Mouse (Mus musculus): ENCODE data around the gene Zdbf2. TPM values are rescaled to one million over a fixed set of nuclear protein-coding genes. Genes with fewer than 3 reads are reported as not detected.

Zdbf2 gene
- total and polyA plus RNA-seq, 3 experiments, result 0.04 to 0.41 (median 0.29) TPM

DNA sequence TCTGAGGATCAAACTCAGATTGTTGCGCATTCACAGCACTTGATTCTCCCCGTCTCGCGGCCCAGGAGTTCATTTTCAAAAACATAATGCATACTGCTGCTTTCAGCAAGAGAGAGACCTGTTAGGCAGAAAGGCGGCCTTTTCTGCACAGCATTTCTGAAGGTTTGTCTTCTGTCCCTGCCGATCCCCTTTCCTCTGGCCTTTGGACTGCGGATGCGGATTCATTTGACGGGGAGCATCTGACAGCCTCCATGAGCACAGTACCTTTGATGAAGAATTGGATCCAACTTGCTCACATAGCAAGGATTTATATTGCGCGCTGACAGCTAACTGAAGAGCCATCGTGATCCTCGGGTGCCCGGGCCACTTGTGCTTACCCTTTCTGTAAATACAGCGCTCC is 6.3 kb upstream of the Zdbf2 start:
- H3K27ac ChIP-seq, result no peak overlapping the region
- TF ChIP-seq CTCF (IDR thresholded peaks at IDR 0.05) (no peak), EP300 (IDR thresholded peaks at IDR 0.05; ENCODE audit: insufficient read depth, low read depth, low read length) (no peak)
- WGBS, result 51% methylated on average over 15 of the region's 15 CpGs
- no peaks in the 10 kb centered on the region for H3K36me3 ChIP-seq (ENCODE audit: control insufficient read depth, insufficient read depth, low read length)
- no peaks in the 10 kb centered on the region for H3K4me1 ChIP-seq (ENCODE audit: control insufficient read depth, insufficient read depth, low read length)
- no peak overlapping the region for H3K9ac ChIP-seq (ENCODE audit: low read depth, low read length)
- peaks cover 9% of the 10 kb centered on the region for H3K27me3 ChIP-seq (ENCODE audit: control insufficient read depth, insufficient read depth, low read length)
- H3K4me3 ChIP-seq, result no peak overlapping the region
- H3K79me2 ChIP-seq (replicated peaks; ENCODE audit: control insufficient read depth, insufficient read depth, low read length), result no peaks in the 10 kb centered on the region
- DNase-seq, result no peak
- intact Hi-C loops (cut with DNase I), result no loop called here

DNA sequence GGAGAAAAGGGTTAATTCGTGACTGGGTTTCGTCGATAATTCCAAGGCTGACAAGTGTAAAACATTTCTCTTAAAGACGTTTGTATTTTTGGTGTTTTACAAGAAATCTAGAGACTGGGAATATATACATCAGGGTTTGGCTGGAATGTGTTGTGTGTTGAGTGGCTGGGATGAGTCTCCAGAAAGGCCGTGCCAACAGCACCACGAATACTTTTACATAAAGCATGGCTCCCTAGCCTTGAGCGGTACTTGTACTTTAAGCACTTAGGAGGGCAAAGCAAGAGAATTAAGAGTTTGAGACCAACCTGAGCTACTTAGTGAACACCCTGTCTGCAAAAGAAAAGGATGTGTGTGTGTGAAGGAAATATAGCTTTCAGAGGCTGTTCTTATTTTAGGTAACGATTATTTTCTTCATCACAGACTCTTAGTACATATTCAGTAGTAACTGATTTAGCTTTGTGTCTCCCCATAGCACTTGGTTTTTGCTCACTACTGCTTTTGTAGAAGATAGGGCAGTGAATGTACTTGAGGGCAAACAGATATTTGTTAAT is 865 bp upstream of the Zdbf2 start:
- H3K27ac ChIP-seq, result no peak overlapping the region
- WGBS, result 22% methylated on average over 8 of the region's 8 CpGs
- H3K36me3 ChIP-seq (ENCODE audit: control insufficient read depth, insufficient read depth, low read length), result no peaks in the 10 kb centered on the region
- intact Hi-C loops (cut with DNase I), result loop anchor here (10.0 kb wide), 1 partner anchor 213 kb away; no protein-coding TSS in a partner anchor
- no peak overlapping the region for H3K9ac ChIP-seq (ENCODE audit: low read depth, low read length)
- H3K79me2 ChIP-seq (replicated peaks; ENCODE audit: control insufficient read depth, insufficient read depth, low read length), result no peaks in the 10 kb centered on the region
- no peak for TF ChIP-seq EP300 (IDR thresholded peaks at IDR 0.05; ENCODE audit: insufficient read depth, low read depth, low read length)
- no peak for TF ChIP-seq CTCF (IDR thresholded peaks at IDR 0.05)
- no peak for TF ChIP-seq POLR2A (IDR thresholded peaks at IDR 0.05; ENCODE audit: insufficient read depth, low read depth, low read length)
- DNase-seq, result no peak
- no peak overlapping the region for H3K4me3 ChIP-seq
- H3K27me3 ChIP-seq (ENCODE audit: control insufficient read depth, insufficient read depth, low read length), result peaks cover 21% of the 10 kb centered on the region
- no peaks in the 10 kb centered on the region for H3K4me1 ChIP-seq (ENCODE audit: control insufficient read depth, insufficient read depth, low read length)

DNA sequence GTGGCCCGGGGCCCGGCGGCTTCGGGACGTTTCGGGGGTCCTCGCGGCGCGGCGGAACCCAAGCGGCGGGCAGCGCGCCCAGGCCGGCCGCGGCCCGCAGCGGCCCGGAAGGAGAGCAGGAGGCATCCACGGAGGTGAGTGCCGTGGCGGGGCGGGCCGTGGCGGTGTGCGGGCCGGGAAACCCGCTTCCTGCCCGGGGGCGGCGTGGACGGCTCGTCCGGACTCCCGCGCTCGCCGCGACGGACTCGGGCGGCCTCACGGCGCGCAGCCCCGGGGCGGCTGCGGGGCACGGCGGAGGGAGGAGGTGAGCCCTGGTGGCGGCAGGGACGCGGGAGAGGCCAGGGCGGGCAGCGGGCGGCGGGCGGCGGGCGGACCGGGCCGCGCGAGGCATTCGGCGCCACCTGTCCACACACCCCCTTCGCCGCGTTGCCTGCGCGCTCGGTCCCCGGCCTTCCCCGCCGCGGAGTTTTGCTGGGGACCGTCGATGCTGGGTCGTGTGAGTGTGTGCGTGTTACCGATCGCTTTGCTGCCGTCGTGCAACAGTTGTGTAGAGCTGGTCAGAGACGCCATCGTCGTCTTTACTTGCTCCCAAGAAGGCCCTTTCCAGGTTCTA is 380 bp downstream of the Zdbf2 start:
- no peak for DNase-seq
- intact Hi-C loops (cut with DNase I), result loop anchor here (10.0 kb wide), 1 partner anchor 211 kb away; no protein-coding TSS in a partner anchor
- TF ChIP-seq CTCF (IDR thresholded peaks at IDR 0.05), result no peak
- TF ChIP-seq POLR2A (IDR thresholded peaks at IDR 0.05; ENCODE audit: insufficient read depth, low read depth, low read length), result no peak
- TF ChIP-seq EP300 (IDR thresholded peaks at IDR 0.05; ENCODE audit: insufficient read depth, low read depth, low read length), result no peak
- no peak overlapping the region for H3K4me3 ChIP-seq
- no peak overlapping the region for H3K27ac ChIP-seq
- H3K79me2 ChIP-seq (replicated peaks; ENCODE audit: control insufficient read depth, insufficient read depth, low read length), result no peaks in the 10 kb centered on the region
- 2% methylated on average over 64 of the region's 89 CpGs for WGBS
- H3K9ac ChIP-seq (ENCODE audit: low read depth, low read length), result 0 out of 2 replicates have a peak overlapping the region, but pooled peaks have one; percentile 21
- peaks cover 20% of the 10 kb centered on the region for H3K27me3 ChIP-seq (ENCODE audit: control insufficient read depth, insufficient read depth, low read length)
- no peaks in the 10 kb centered on the region for H3K36me3 ChIP-seq (ENCODE audit: control insufficient read depth, insufficient read depth, low read length)
- no peaks in the 10 kb centered on the region for H3K4me1 ChIP-seq (ENCODE audit: control insufficient read depth, insufficient read depth, low read length)

DNA sequence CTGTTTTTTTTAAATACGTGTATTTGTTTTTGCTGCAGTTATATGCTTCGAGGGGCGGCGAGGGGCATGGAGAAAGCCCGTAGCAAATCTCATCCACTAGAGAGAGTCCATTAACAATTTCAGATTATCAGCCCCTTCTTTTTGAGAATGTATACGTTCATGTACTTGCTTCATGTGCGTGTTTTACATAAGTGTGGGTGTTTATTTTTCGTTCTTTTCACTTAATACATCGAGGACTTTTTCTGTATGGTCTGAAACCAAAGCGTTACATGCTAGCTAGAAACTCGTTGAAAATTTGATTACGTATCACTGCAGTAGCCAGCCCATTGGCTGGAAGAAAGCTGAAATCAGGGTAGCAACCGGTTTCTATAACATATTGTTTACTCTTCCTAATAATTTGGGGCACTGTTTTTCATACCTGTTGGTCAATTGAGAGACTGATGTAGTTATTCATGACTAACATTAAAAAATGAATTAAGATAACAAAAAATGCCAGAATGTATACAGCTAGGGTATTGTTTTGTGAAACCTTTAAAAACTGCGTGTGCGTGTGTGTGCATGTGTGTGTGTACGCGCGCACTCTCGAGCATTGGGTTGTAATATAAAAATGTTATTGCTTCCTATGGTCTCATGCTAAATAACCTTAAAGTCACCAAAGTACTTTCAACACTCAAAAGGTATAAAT is 1.1 kb downstream of the Zdbf2 start:
- H3K27ac ChIP-seq, result no peak overlapping the region
- H3K9ac ChIP-seq (ENCODE audit: low read depth, low read length), result no peak overlapping the region
- intact Hi-C loops (cut with DNase I), result loop anchor here (10.0 kb wide), 1 partner anchor 211 kb away; no protein-coding TSS in a partner anchor
- H3K36me3 ChIP-seq (ENCODE audit: control insufficient read depth, insufficient read depth, low read length), result no peaks in the 10 kb centered on the region
- no peaks in the 10 kb centered on the region for H3K79me2 ChIP-seq (replicated peaks; ENCODE audit: control insufficient read depth, insufficient read depth, low read length)
- no peak for DNase-seq
- WGBS, result 19% methylated on average over 19 of the region's 19 CpGs
- H3K27me3 ChIP-seq (ENCODE audit: control insufficient read depth, insufficient read depth, low read length), result peaks cover 20% of the 10 kb centered on the region
- no peak overlapping the region for H3K4me3 ChIP-seq
- H3K4me1 ChIP-seq (ENCODE audit: control insufficient read depth, insufficient read depth, low read length), result no peaks in the 10 kb centered on the region
- TF ChIP-seq CTCF (IDR thresholded peaks at IDR 0.05), result no peak
- no peak for TF ChIP-seq EP300 (IDR thresholded peaks at IDR 0.05; ENCODE audit: insufficient read depth, low read depth, low read length)
- no peak for TF ChIP-seq POLR2A (IDR thresholded peaks at IDR 0.05; ENCODE audit: insufficient read depth, low read depth, low read length)

DNA sequence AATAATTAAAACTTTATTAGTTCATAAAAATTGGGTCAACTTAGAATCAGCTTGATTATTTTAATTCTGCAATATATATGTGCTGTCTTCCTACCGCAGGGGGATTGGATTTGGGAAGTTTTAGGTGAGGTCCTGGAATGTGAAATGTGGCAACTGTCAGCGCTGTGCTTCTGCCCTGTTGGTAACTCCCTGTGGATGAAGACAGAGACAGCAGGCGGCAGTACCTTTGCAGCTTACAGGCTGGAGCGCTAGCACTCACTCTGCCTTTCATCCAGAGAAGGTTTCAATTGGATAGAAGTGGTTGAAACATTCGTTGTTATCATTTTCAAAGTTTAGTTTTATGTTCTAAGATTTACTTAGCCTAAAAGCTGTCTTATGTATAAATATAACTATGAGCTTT is 5.0 kb downstream of the Zdbf2 start:
- DNase-seq, result no peak
- Histone ChIP-seq H3K9ac (ENCODE audit: low read depth, low read length) (no peak overlapping the region), H3K36me3 (ENCODE audit: control insufficient read depth, insufficient read depth, low read length) (no peaks in the 10 kb centered on the region), H3K4me3 (no peak overlapping the region), H3K79me2 (replicated peaks; ENCODE audit: control insufficient read depth, insufficient read depth, low read length) (no peaks in the 10 kb centered on the region), H3K27ac (no peak overlapping the region), H3K4me1 (ENCODE audit: control insufficient read depth, insufficient read depth, low read length) (no peaks in the 10 kb centered on the region), H3K27me3 (ENCODE audit: control insufficient read depth, insufficient read depth, low read length) (peaks cover 12% of the 10 kb centered on the region)
- intact Hi-C loops (cut with DNase I), result loop anchor here (10.0 kb wide), 1 partner anchor 207 kb away; no protein-coding TSS in a partner anchor
- TF ChIP-seq EP300 (IDR thresholded peaks at IDR 0.05; ENCODE audit: insufficient read depth, low read depth, low read length), result no peak
- peak; percentile 52 for TF ChIP-seq CTCF (IDR thresholded peaks at IDR 0.05)
- WGBS, result 44% methylated on average over 5 of the region's 5 CpGs

DNA sequence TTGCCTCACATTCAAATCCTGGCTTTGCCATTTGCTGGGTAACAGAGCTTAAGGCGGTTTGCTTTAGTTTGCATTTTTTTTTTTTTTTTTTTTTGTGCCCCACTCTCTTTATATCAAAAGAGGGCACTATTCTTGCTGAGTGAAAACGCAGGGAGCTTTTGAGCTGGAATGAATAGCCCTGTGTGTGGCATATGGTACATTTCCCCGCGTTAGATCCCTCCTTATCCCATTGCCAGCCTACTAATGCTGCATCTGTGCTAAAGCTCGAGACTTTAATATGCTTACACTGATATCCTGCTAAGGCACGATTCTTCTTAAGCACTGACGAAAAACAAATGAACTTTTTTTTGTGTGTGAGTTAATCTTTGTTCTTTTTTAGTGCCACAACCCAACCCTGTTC is 20.9 kb downstream of the Zdbf2 start:
- Histone ChIP-seq H3K4me1 (ENCODE audit: control insufficient read depth, insufficient read depth, low read length) (no peaks in the 10 kb centered on the region), H3K27ac (no peak overlapping the region), H3K4me3 (no peak overlapping the region), H3K9ac (ENCODE audit: low read depth, low read length) (no peak overlapping the region), H3K36me3 (ENCODE audit: control insufficient read depth, insufficient read depth, low read length) (no peaks in the 10 kb centered on the region), H3K79me2 (replicated peaks; ENCODE audit: control insufficient read depth, insufficient read depth, low read length) (no peaks in the 10 kb centered on the region), H3K27me3 (ENCODE audit: control insufficient read depth, insufficient read depth, low read length) (no peaks in the 10 kb centered on the region)
- WGBS, result 58% methylated on average over 7 of the region's 7 CpGs
- TF ChIP-seq EP300 (IDR thresholded peaks at IDR 0.05; ENCODE audit: insufficient read depth, low read depth, low read length) (no peak), POLR2A (IDR thresholded peaks at IDR 0.05; ENCODE audit: insufficient read depth, low read depth, low read length) (no peak), CTCF (IDR thresholded peaks at IDR 0.05) (no peak)
- intact Hi-C loops (cut with DNase I), result no loop called here
- DNase-seq, result no peak

Data from heart, adult 2 months (tissue).